Mouse (Mus musculus): ENCODE measurements around the gene Adamts7.
A peak's percentile ranks its signal among the peaks of the same experiment; 100 is the strongest.

DNA sequence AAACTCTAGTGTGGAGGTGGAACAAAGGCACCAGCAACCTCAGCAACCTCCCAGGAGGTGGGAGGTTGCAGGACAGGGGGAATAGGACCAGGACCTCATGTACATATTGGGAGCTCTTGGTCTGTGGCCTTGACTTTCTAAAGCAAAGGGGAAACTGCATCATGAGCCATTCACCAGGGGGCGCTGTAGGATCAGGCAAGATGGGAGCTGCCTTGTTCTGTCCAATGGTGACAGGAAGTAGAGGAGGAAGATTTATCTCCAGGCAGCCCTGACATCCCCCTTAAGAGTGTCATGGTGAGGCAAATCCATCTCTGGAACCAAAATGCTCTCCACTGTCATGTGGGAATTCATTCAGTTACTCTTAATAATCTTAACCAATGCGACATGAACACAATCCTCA, 43.6 kb downstream of the Adamts7 start:
- TF ChIP-seq CTCF (IDR thresholded peaks at IDR 0.05; ENCODE audit: extremely low read depth, insufficient read depth, insufficient read length, insufficient replicate concordance) (peak; percentile 84; the same call in 1 of the 2 replicates), POLR2A (IDR thresholded peaks at IDR 0.05; ENCODE audit: low read depth, low read length) (no peak)

Measured in spleen, adult 2 months (tissue).